Mouse (Mus musculus) macrophage (primary cell): ENCODE measurements at regions not wholly inside any gene's neighbourhood (a gene's known extent, or its start where the extent isn't known, plus 50 kb on each side); places are given as distances from the start of the nearest gene placed in this dataset.
"Not testable (repeated sequence)": the region's sequence is repeated elsewhere in the genome, so short reads cannot be mapped to it uniquely, and the experiment has no call there.

Experiments
- H3K27ac ChIP-seq: fragments of 350-480 bp; formaldehyde crosslinking; 2 replicates; pipeline ENCODE4 v1.9.0; 2021
- H3K36me3 ChIP-seq: fragments of 350-480 bp; formaldehyde crosslinking; 2 replicates; pipeline ENCODE4 v1.9.0; 2021; ENCODE audit errors: inconsistent target
- H3K4me3 ChIP-seq: fragments of 350-480 bp; formaldehyde crosslinking; 2 replicates; pipeline ENCODE4 v1.9.0; 2021; ENCODE audit errors: inconsistent target
- H3K79me2 ChIP-seq: fragments of 350-480 bp; formaldehyde crosslinking; 2 replicates; pipeline ENCODE4 v1.9.0; 2021; ENCODE audit errors: inconsistent target
- WGBS: methylation state at CpG from one replicate; pipeline ENCODE4 v1.1.7; 2026; ENCODE audit warnings: inconsistent platforms; ENCODE audit not compliant: missing documents; 5-methylcytosine and 5-hydroxymethylcytosine counted together

- no peak overlapping the region for H3K4me3 ChIP-seq
- no peaks in the 10 kb centered on the region for H3K36me3 ChIP-seq
- H3K79me2 ChIP-seq, result no peaks in the 10 kb centered on the region
- H3K27ac ChIP-seq, result no peak overlapping the region
- 87% methylated on average over 5 of the region's 5 CpGs for WGBS
Measured at GRCm38 (mm10) chr3:9065892-9066291, 544.0 kb downstream of the Zfp704 start.

DNA sequence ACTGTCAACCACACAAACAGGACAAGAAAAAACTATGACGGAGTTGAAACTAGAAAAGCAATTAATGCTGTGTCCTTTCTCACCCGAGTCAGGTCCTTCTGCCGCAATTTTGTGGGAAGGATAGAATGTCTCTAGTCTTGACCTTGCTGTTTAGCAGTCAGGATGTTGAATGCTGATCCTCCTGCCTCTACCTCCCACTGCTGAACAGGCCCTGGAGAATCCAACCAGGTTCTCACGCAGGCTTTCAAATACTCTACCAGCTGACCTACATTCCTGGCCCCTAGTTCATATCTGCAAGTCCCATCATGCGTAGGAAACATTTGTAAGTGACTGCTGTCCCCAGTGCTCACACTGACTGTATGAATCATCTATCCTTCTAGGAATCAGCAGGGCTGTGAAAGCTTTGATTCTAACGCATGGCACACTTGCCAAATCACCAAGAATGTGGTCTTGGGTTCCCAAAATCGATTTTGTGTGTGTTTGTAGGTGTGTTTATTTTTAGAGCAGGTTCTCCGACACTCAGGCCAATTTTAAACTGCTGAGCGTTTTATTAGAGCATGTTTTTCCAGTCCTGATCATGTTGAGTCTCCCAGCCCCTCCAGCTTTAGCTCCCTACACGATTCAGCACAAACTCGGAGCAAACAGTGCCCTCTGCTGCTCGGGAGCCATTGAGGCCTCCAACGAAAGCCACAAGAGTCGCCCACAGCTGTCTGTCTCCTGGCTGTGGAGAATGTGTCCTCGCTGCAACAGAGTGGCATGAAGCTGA lies 545.4 kb downstream of the Zfp704 start:
- Histone ChIP-seq H3K79me2 (no peaks in the 10 kb centered on the region), H3K4me3 (no peak overlapping the region), H3K36me3 (no peaks in the 10 kb centered on the region), H3K27ac (no peak overlapping the region)
- WGBS, result 49% methylated on average over 15 of the region's 15 CpGs

GRCm38 (mm10) chr3:9063662-9064061 lies 546.2 kb downstream of the Zfp704 start:
- Histone ChIP-seq H3K79me2 (no peaks in the 10 kb centered on the region), H3K4me3 (no peak overlapping the region), H3K27ac (no peak overlapping the region), H3K36me3 (no peaks in the 10 kb centered on the region)
- 90% methylated on average over 5 of the region's 5 CpGs for WGBS

GRCm38 (mm10) chr3:9061396-9061795 lies 548.5 kb downstream of the Zfp704 start:
- Histone ChIP-seq H3K27ac (no peak overlapping the region), H3K4me3 (no peak overlapping the region), H3K36me3 (no peaks in the 10 kb centered on the region), H3K79me2 (no peaks in the 10 kb centered on the region)
- WGBS, result 87% methylated on average over 2 of the region's 2 CpGs

DNA sequence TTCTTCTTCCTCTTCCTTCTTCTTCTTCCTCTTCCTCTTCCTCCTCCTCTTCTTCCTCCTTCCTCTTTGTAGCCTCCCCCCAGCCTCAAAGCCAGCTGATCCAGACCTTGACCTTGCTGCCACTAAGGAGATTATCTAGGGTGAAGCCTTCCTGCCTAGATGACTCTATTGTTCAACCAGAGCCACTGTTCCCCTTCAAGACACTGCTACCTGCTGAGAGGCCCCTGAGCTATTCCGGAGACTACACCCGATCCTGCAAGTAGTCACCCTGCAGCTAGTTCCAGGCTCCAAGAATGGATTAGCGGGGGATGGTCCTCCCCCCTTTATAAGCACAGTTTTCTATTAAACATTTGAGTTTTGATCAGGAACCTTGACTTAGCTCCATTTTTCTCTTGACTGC lies 552.2 kb downstream of the Zfp704 start:
- not testable (repeated sequence) for H3K27ac ChIP-seq, H3K36me3 ChIP-seq, H3K4me3 ChIP-seq, H3K79me2 ChIP-seq
- 96% methylated on average over 3 of the region's 3 CpGs for WGBS

DNA sequence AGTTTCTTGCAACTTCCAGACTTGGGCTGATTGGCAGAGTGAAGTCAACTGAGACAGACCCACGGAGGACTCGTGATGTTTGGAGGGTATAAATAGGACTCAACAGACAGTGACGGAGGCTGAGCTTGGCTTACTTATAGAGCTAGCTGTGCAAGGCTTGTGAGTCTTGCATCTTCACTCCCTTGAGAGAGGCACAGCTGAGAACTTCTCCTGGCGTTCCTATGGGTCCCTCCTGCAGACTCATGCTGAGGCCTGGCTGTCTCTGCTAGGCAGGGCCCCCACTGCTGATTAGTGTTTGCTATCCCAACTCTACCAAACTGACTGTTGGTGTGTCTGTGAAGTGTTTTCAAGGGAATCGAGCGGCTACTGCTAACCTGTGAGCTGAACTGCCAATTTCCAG lies 553.0 kb downstream of the Zfp704 start:
- WGBS, result 98% methylated on average over 6 of the region's 6 CpGs
- Histone ChIP-seq H3K4me3 (no peak overlapping the region), H3K27ac (no peak overlapping the region), H3K36me3 (no peaks in the 10 kb centered on the region), H3K79me2 (no peaks in the 10 kb centered on the region)

GRCm38 (mm10) chr3:9055780-9056179 lies 554.1 kb downstream of the Zfp704 start:
- H3K79me2 ChIP-seq, result no peaks in the 10 kb centered on the region
- H3K4me3 ChIP-seq, result no peak overlapping the region
- H3K27ac ChIP-seq, result no peak overlapping the region
- 92% methylated on average over 6 of the region's 6 CpGs for WGBS
- no peaks in the 10 kb centered on the region for H3K36me3 ChIP-seq
